17 mouse cellular contexts compared by ENCODE assay signal in genomic region chr12:110725489-110725888, GRCm38 (mm10). TPM values are rescaled to one million over a fixed set of nuclear protein-coding genes. Genes with fewer than 3 reads are reported as not detected.
"Had no signal": no experiment of that assay in that cellular context is flagged by ENCODE, and none has a peak within 500 bp of the region (broad histone marks: within the 10 kb centered on the region; RNA-seq: fewer than 3 reads in every experiment).

No protein-coding gene starts in this region.

- DNase-seq: kidney, adult 8-10 months; kidney, postnatal 36 days; lung, adult 18-20 months; right cerebral cortex, postnatal 25 days; thymus, postnatal 4 days had no signal

- H3K9me3 ChIP-seq: limb, embryonic 13.5 days; midbrain, embryonic 13.5 days; neural tube, embryonic 13.5 days had no signal

- H3K4me3 ChIP-seq: limb, embryonic 13.5 days; midbrain, embryonic 13.5 days; neural tube, embryonic 13.5 days had no signal

- ATAC-seq: midbrain, embryonic 13.5 days had no signal

- H3K4me1 ChIP-seq: limb, embryonic 13.5 days; midbrain, embryonic 13.5 days; neural tube, embryonic 13.5 days had no signal

- H3K27ac ChIP-seq: kidney, postnatal 0 days; limb, embryonic 13.5 days; liver, embryonic 14.5 days; midbrain, embryonic 13.5 days; neural tube, embryonic 13.5 days had no signal

- H3K4me2 ChIP-seq: limb, embryonic 13.5 days; midbrain, embryonic 13.5 days; neural tube, embryonic 13.5 days had no signal

- H3K36me3 ChIP-seq: limb, embryonic 13.5 days; midbrain, embryonic 13.5 days; neural tube, embryonic 13.5 days had no signal

- H3K9ac ChIP-seq: limb, embryonic 13.5 days; liver, embryonic 14.5 days; midbrain, embryonic 13.5 days; neural tube, embryonic 13.5 days had no signal

RNA-seq across cellular contexts. Expression of gene 1700001K19Rik, which starts 43.1 kb away (rescaled TPM):
- total RNA-seq: layer of hippocampus, adult 18-20 months; layer of hippocampus, postnatal 10 days; left cerebral cortex, postnatal 36 days; liver, adult 2 months had no signal
- polyA plus RNA-seq: kidney, postnatal 0 days; limb, embryonic 13.5 days; liver, adult 2 months; liver, embryonic 14.5 days; lung, embryonic 16.5 days; small intestine, adult 2 months; stomach, embryonic 16.5 days had no signal
